Mouse (Mus musculus): Measurements from ENCODE around the gene Phex. TPM values are rescaled to one million over a fixed set of nuclear protein-coding genes. Genes with fewer than 3 reads are reported as not detected.

The Phex gene
- total RNA-seq (2012; rRNA removed) (0.03 and 0.12 TPM in 2 replicates), polyA plus RNA-seq (2012; ENCODE audit: insufficient read depth in 1 of 2, insufficient read length in 2 of 2, low read depth in 1 of 2, low replicate concordance in 2 of 2, missing spikeins in 1 of 2) (under 1 TPM in 1 of 2 experiments, not detected in 1; 0.01 TPM)

GRCm38 (mm10) chrX:157415212-157415611, at the start of gene Phex:
Gene Phex (minus strand): TSS chrX:157415312.
- Histone ChIP-seq H3K27ac (ENCODE audit: control insufficient read depth, low read depth, low read length) (no peak within 1 kb of the TSS), H3K9me3 (replicated peaks; ENCODE audit: insufficient read depth, low read length) (no peaks in the 10 kb centered on the region), H3K27me3 (ENCODE audit: control insufficient read depth in 1 of 2, insufficient read depth in 2 of 2, low read length in 2 of 2) (no peaks in the 10 kb centered on the region), H3K79me2 (ENCODE audit: control insufficient read depth, insufficient read depth, low read length, poor library complexity) (no peaks in the 10 kb centered on the region), H3K4me3 (ENCODE audit: control insufficient read depth in 1 of 2, insufficient read depth in 1 of 2, low read depth in 2 of 2, low read length in 2 of 2) (no peak within 1 kb of the TSS), H3K36me3 (ENCODE audit: control insufficient read depth in 1 of 2, insufficient read depth in 2 of 2, low read length in 2 of 2) (no peaks in the 10 kb centered on the region), H3K4me1 (ENCODE audit: control insufficient read depth in 1 of 2, insufficient read depth in 2 of 2, low read length in 2 of 2) (no peaks in the 10 kb centered on the region), H3K9ac (ENCODE audit: control insufficient read depth, low read depth, low read length, poor library complexity, severe bottlenecking) (no peak within 1 kb of the TSS)
- no peak for TF ChIP-seq MEF2A (IDR thresholded peaks at IDR 0.05; ENCODE audit: extremely low read depth, insufficient replicate concordance, low read depth, low read length, poor library complexity, severe bottlenecking)
- TF ChIP-seq TAL1 (IDR thresholded peaks at IDR 0.05; ENCODE audit: low read length), result no peak
- no peak for TF ChIP-seq SIN3A (IDR thresholded peaks at IDR 0.05; ENCODE audit: low read length)
- TF ChIP-seq ZC3H11A (IDR thresholded peaks at IDR 0.05; ENCODE audit: low read depth, low read length), result no peak
- TF ChIP-seq POLR2AphosphoS5 (IDR thresholded peaks at IDR 0.05; ENCODE audit: borderline replicate concordance, low read depth, low read length), result no peak
- TF ChIP-seq TCF12 (IDR thresholded peaks at IDR 0.05; ENCODE audit: low read depth, low read length), result no peak
- no peak for TF ChIP-seq USF2 (IDR thresholded peaks at IDR 0.05; ENCODE audit: borderline replicate concordance in 1 of 2, insufficient read depth in 1 of 2, low read depth in 1 of 2, low read length in 2 of 2)
- no peak for TF ChIP-seq BHLHE40 (IDR thresholded peaks at IDR 0.05; ENCODE audit: borderline replicate concordance, low read depth, low read length)
- no peak for TF ChIP-seq GABPA (IDR thresholded peaks at IDR 0.05; ENCODE audit: low read depth, low read length)
- no peak for TF ChIP-seq CHD1 (IDR thresholded peaks at IDR 0.05; ENCODE audit: low read depth, low read length)
- TF ChIP-seq ETS1 (IDR thresholded peaks at IDR 0.05; ENCODE audit: low read depth, low read length), result no peak
- no peak for TF ChIP-seq KAT2A (conservative IDR thresholded peaks at IDR 0.05; ENCODE audit: low read depth, low read length)
- TF ChIP-seq TBP (IDR thresholded peaks at IDR 0.05; ENCODE audit: low read depth, low read length), result no peak
- no peak for DNase-seq (ENCODE audit: low read depth, low spot score)

GRCm38 (mm10) chrX:157462716-157463115, 47.6 kb upstream of the Phex start:
- Histone ChIP-seq H3K4me1 (ENCODE audit: control insufficient read depth in 1 of 2, insufficient read depth in 2 of 2, low read length in 2 of 2) (no peaks in the 10 kb centered on the region; a peak in 1 of 4 replicates), H3K9me3 (replicated peaks; ENCODE audit: insufficient read depth, low read length) (no peaks in the 10 kb centered on the region), H3K4me3 (ENCODE audit: control insufficient read depth in 1 of 2, insufficient read depth in 1 of 2, low read depth in 2 of 2, low read length in 2 of 2) (no peak overlapping the region), H3K9ac (ENCODE audit: control insufficient read depth, low read depth, low read length, poor library complexity, severe bottlenecking) (no peak overlapping the region), H3K36me3 (ENCODE audit: control insufficient read depth in 1 of 2, insufficient read depth in 2 of 2, low read length in 2 of 2) (peaks cover 3 to 29% of the 10 kb centered on the region in 2 experiments; a peak in 3 of 4 replicates), H3K79me2 (ENCODE audit: control insufficient read depth, insufficient read depth, low read length, poor library complexity) (peaks cover 2% of the 10 kb centered on the region; the same call in 1 of the 2 replicates), H3K27ac (ENCODE audit: control insufficient read depth, low read depth, low read length) (no peak overlapping the region), H3K27me3 (ENCODE audit: control insufficient read depth in 1 of 2, insufficient read depth in 2 of 2, low read length in 2 of 2) (no peaks in the 10 kb centered on the region)
- TF ChIP-seq ELF1 (IDR thresholded peaks at IDR 0.05; ENCODE audit: low read depth, low read length) (no peak), SMC3 (IDR thresholded peaks at IDR 0.05; ENCODE audit: low read depth, low read length) (peak; percentile 59), ZC3H11A (IDR thresholded peaks at IDR 0.05; ENCODE audit: low read depth, low read length) (peak; percentile 30; the same call in 1 of the 2 replicates), CTCF (IDR thresholded peaks at IDR 0.05 in 2 of 3, conservative IDR thresholded peaks at IDR 0.05 in 1 of 3; ENCODE audit: control insufficient read depth in 1 of 3, insufficient read depth in 1 of 3, low read depth in 2 of 3, low read length in 3 of 3, poor library complexity in 1 of 3, severe bottlenecking in 1 of 3) (peak in 2 of 3 experiments; percentile 33 to 65; a peak in 4 of 6 replicates), ZNF384 (IDR thresholded peaks at IDR 0.05; ENCODE audit: low read depth, low read length) (peak; percentile 91), JUND (IDR thresholded peaks at IDR 0.05; ENCODE audit: low read depth, low read length) (no peak), RAD21 (IDR thresholded peaks at IDR 0.05; ENCODE audit: low read depth, low read length) (peak; percentile 65)
- peak; percentile 48 for DNase-seq (ENCODE audit: low read depth, low spot score)
